In genomic region chr5:138263260-138264206, GRCm38 (mm10) we compare ENCODE assay signal across 7 mouse cellular contexts. TPM values are rescaled to one million over a fixed set of nuclear protein-coding genes. Genes with fewer than 3 reads are reported as not detected.
A peak's percentile ranks its signal among the peaks of the same experiment; 100 is the strongest.
DNase-seq lines count a peak whose midpoint lies in the region; ATAC-seq lines count a peak whose summit lies in the region.

TSS of gene BC037034 (minus strand) at chr5:138264033.

- under 1% methylated on average over 71 of the region's 71 CpGs for whole genome bisulfite sequencing in intestine, embryonic 16.5 days
- WGBS in midbrain, embryonic 11.5 days, result 1% methylated on average over 64 of the region's 71 CpGs

- H3K36me3 ChIP-seq in intestine, embryonic 16.5 days (ENCODE audit: control insufficient read depth, insufficient read depth, low read length), result peaks cover 22% of the 10 kb centered on the region
- peaks cover 28% of the 10 kb centered on the region for H3K36me3 ChIP-seq in midbrain, embryonic 11.5 days (ENCODE audit: control insufficient read depth, insufficient read depth, low read length)

- no peaks in the 10 kb centered on the region for H3K27me3 ChIP-seq in intestine, embryonic 16.5 days (replicated peaks; ENCODE audit: control insufficient read depth, insufficient read depth, low read length)
- no peaks in the 10 kb centered on the region for H3K27me3 ChIP-seq in midbrain, embryonic 11.5 days (ENCODE audit: control insufficient read depth, insufficient read depth, low read length)

- peak within 1 kb of the TSS; percentile 86 for H3K4me3 ChIP-seq in intestine, embryonic 16.5 days (ENCODE audit: low read length)
- peak within 1 kb of the TSS; percentile 66 for H3K4me3 ChIP-seq in midbrain, embryonic 11.5 days (ENCODE audit: low read depth, low read length)

- peak; percentile 92 for ATAC-seq in intestine, embryonic 16.5 days
- peak; percentile 91 for ATAC-seq in midbrain, embryonic 11.5 days (ENCODE audit: low FRiP score)

- H3K9me3 ChIP-seq in intestine, embryonic 16.5 days (ENCODE audit: control insufficient read depth, low read length), result no peaks in the 10 kb centered on the region
- H3K9me3 ChIP-seq in midbrain, embryonic 11.5 days (ENCODE audit: control insufficient read depth, low read length), result no peaks in the 10 kb centered on the region

- DNase-seq in adrenal gland, adult 18-20 months (ENCODE audit: low spot score in 2 of 2), result peak; percentile 89 to 91
- DNase-seq in embryo, embryonic 11 days, result peak; percentile 95
- DNase-seq in gastrocnemius, postnatal 36 days, result peak; percentile 85 to 90
- peak; percentile 89 to 92 for DNase-seq in left cerebral cortex, postnatal 36 days (ENCODE audit: low spot score in 2 of 2)
- DNase-seq in midbrain, embryonic 11.5 days (ENCODE audit: low spot score, missing footprints), result peak; percentile 99
- DNase-seq in skeletal muscle tissue, adult 2 months (ENCODE audit: low read depth, low spot score), result peak; percentile 80

- H3K4me2 ChIP-seq in intestine, embryonic 16.5 days (ENCODE audit: low read depth, low read length), result peak within 1 kb of the TSS; percentile 99
- H3K4me2 ChIP-seq in midbrain, embryonic 11.5 days, result peak within 1 kb of the TSS; percentile 93

- H3K4me1 ChIP-seq in intestine, embryonic 16.5 days (ENCODE audit: control insufficient read depth, insufficient read depth, low read length), result peaks cover 19% of the 10 kb centered on the region
- H3K4me1 ChIP-seq in midbrain, embryonic 11.5 days (ENCODE audit: control insufficient read depth, insufficient read depth, low read length), result peaks cover 16% of the 10 kb centered on the region

- peak within 1 kb of the TSS; percentile 89 for H3K9ac ChIP-seq in intestine, embryonic 16.5 days (ENCODE audit: low read depth, low read length)
- H3K9ac ChIP-seq in midbrain, embryonic 11.5 days (ENCODE audit: low read length), result peak within 1 kb of the TSS; percentile 81

- intact Hi-C loops in gastrocnemius, postnatal 36 days (cut with DNase I), result no loop called here
- intact Hi-C loops in left cerebral cortex, postnatal 36 days (cut with DNase I), result loop anchor here (5.0 kb wide), 1 partner anchor 179 kb away; the partner anchor contains the start of gene Zfp157

- H3K27ac ChIP-seq in intestine, embryonic 16.5 days (ENCODE audit: low read length), result peak within 1 kb of the TSS; percentile 80
- H3K27ac ChIP-seq in midbrain, embryonic 11.5 days (ENCODE audit: low read depth, low read length), result no peak within 1 kb of the TSS

RNA-seq across cellular contexts. Expression of gene BC037034, which starts in this region (rescaled TPM):
- total RNA-seq in adrenal gland, adult 18-20 months (2021), result 10 to 100 TPM; 27.7 to 30.1 TPM
- 1 to 10 TPM; 2.2 to 3.3 TPM for total RNA-seq in gastrocnemius, postnatal 36 days (2021)
- 3.7 and 3.9 TPM in 2 replicates for polyA plus RNA-seq in intestine, embryonic 16.5 days (2015; fragmentation: Nextera tagmentation; extraction: Ambion mirVana)
- 10 to 100 TPM; 59.2 to 68.2 TPM for total RNA-seq in left cerebral cortex, postnatal 36 days (2021)
- polyA plus RNA-seq in midbrain, embryonic 11.5 days (2014; fragmentation: Nextera tagmentation; extraction: Ambion mirVana), result 5.0 and 5.2 TPM in 2 replicates

Comparison
In these comparisons a context has a peak if more than half of its experiments do, and no peak if none do; other contexts are left out.
1. RNA of gene BC037034 (total RNA-seq): 59.2 to 68.2 TPM in left cerebral cortex, postnatal 36 days and 27.7 to 30.1 TPM in adrenal gland, adult 18-20 months; 2.2 to 3.3 TPM in gastrocnemius, postnatal 36 days; every median in the first group is over 4 times any median in the second.
2. Peak in every context shown above with its lines, with median percentiles within 50 percentile points of each other: DNase-seq.